Mouse (Mus musculus) frontal cortex, postnatal 36 days (tissue): ENCODE data around the gene Cox19.

Experiments
- DNase-seq, 2 experiments: peaks; one replicate each; pipeline ENCODE4 v3.0.0; 2022; ENCODE audit warnings: low spot score in 2 of 2

Cox19 gene

GRCm38 (mm10) chr5:139381586-139382513 is 30.6 kb upstream of the Cox19 start:
- DNase-seq = no peak

GRCm38 (mm10) chr5:139380385-139381248 is 29.4 kb upstream of the Cox19 start:
- peak; percentile 78 to 80 for DNase-seq

GRCm38 (mm10) chr5:139379771-139380384 is 28.7 kb upstream of the Cox19 start:
- no peak for DNase-seq

GRCm38 (mm10) chr5:139378986-139379629 is 27.9 kb upstream of the Cox19 start:
- no peak for DNase-seq

GRCm38 (mm10) chr5:139378271-139378556 is 27.0 kb upstream of the Cox19 start:
- no peak for DNase-seq

- DNase-seq = no peak
Observed at GRCm38 (mm10) chr5:139377468-139378270, 26.5 kb upstream of the Cox19 start, which contains the start of gene Gpr146. Gene Gpr146 (plus strand): TSS chr5:139377697.

- no peak for DNase-seq
Observed at GRCm38 (mm10) chr5:139374841-139375240, 23.6 kb upstream of the Cox19 start.

- no peak for DNase-seq
Observed at GRCm38 (mm10) chr5:139373889-139374444, 22.7 kb upstream of the Cox19 start.

- DNase-seq = no peak
Observed at GRCm38 (mm10) chr5:139373126-139373525, 21.9 kb upstream of the Cox19 start.

- DNase-seq = peak; percentile 79 to 83
Observed at GRCm38 (mm10) chr5:139371631-139372401, 20.6 kb upstream of the Cox19 start.

- DNase-seq = no peak
Observed at GRCm38 (mm10) chr5:139371118-139371517, 19.9 kb upstream of the Cox19 start.

- DNase-seq = no peak
Observed at GRCm38 (mm10) chr5:139370336-139370735, 19.1 kb upstream of the Cox19 start.

- DNase-seq = no peak
Observed at GRCm38 (mm10) chr5:139368638-139369320, 17.6 kb upstream of the Cox19 start.

- no peak for DNase-seq
Observed at GRCm38 (mm10) chr5:139367884-139368458, 16.8 kb upstream of the Cox19 start.

- no peak for DNase-seq
Observed at GRCm38 (mm10) chr5:139366484-139366883, 15.3 kb upstream of the Cox19 start.

GRCm38 (mm10) chr5:139365827-139366226 is 14.6 kb upstream of the Cox19 start:
- no peak for DNase-seq

- no peak for DNase-seq
Observed at GRCm38 (mm10) chr5:139364911-139365571, 13.8 kb upstream of the Cox19 start.

- peak; percentile 90 to 95 for DNase-seq
Observed at GRCm38 (mm10) chr5:139364260-139364910, 13.2 kb upstream of the Cox19 start.
